Mouse (Mus musculus) macrophage (primary cell): ENCODE data around the gene Cops6. TPM values are rescaled to one million over a fixed set of nuclear protein-coding genes. Genes with fewer than 3 reads are reported as not detected.
A peak's percentile ranks its signal among the peaks of the same experiment; 100 is the strongest.

Experiments
- H3K27ac ChIP-seq: fragments of 350-480 bp; formaldehyde crosslinking; 2 replicates; pipeline ENCODE4 v1.9.0; 2021
- H3K36me3 ChIP-seq: fragments of 350-480 bp; formaldehyde crosslinking; 2 replicates; pipeline ENCODE4 v1.9.0; 2021; ENCODE audit errors: inconsistent target
- H3K4me3 ChIP-seq: fragments of 350-480 bp; formaldehyde crosslinking; 2 replicates; pipeline ENCODE4 v1.9.0; 2021; ENCODE audit errors: inconsistent target
- H3K79me2 ChIP-seq: fragments of 350-480 bp; formaldehyde crosslinking; 2 replicates; pipeline ENCODE4 v1.9.0; 2021; ENCODE audit errors: inconsistent target
- WGBS: methylation state at CpG from one replicate; pipeline ENCODE4 v1.1.7; 2026; ENCODE audit warnings: inconsistent platforms; ENCODE audit not compliant: missing documents; 5-methylcytosine and 5-hydroxymethylcytosine counted together
- polyA plus RNA-seq: library from polyadenylated mRNA; stranded (reverse); fragments of 250-400 nt; gene quantifications from 3 replicates; pipeline ENCODE4 v1.2.4, GENCODE M21; 2018; ENCODE audit warnings: inconsistent platforms
- total RNA-seq, 78 experiments: library from RNA; depleted of rRNA; stranded (reverse); fragments of 250-400 nt; gene quantifications; 1 replicate in 9 of 78; 2 replicates in 24 of 78; 3 replicates in 43 of 78; 4 replicates in 2 of 78; pipeline ENCODE4 v1.2.4; 2018; ENCODE audit warnings: inconsistent platforms in 56 of 78

Cops6 gene
- total RNA-seq (2018; cell fraction: chromatin; rRNA removed) = 10 to 100 TPM in 21 of 26 experiments, 1 to 10 TPM in 5; 4.0 to 47.1 (median 24.9) TPM
- total RNA-seq (2018; cell fraction: cytosol; rRNA removed) = 10 to 100 TPM; 48.3 to 72.5 (median 62.4) TPM
- total RNA-seq (2018; cell fraction: nucleus; rRNA removed) = 10 to 100 TPM in 22 of 26 experiments, 1 to 10 TPM in 4; 8.3 to 34.1 (median 19.9) TPM
- 66.2 to 101 TPM (median 71.0 TPM) in 3 replicates for polyA plus RNA-seq

DNA sequence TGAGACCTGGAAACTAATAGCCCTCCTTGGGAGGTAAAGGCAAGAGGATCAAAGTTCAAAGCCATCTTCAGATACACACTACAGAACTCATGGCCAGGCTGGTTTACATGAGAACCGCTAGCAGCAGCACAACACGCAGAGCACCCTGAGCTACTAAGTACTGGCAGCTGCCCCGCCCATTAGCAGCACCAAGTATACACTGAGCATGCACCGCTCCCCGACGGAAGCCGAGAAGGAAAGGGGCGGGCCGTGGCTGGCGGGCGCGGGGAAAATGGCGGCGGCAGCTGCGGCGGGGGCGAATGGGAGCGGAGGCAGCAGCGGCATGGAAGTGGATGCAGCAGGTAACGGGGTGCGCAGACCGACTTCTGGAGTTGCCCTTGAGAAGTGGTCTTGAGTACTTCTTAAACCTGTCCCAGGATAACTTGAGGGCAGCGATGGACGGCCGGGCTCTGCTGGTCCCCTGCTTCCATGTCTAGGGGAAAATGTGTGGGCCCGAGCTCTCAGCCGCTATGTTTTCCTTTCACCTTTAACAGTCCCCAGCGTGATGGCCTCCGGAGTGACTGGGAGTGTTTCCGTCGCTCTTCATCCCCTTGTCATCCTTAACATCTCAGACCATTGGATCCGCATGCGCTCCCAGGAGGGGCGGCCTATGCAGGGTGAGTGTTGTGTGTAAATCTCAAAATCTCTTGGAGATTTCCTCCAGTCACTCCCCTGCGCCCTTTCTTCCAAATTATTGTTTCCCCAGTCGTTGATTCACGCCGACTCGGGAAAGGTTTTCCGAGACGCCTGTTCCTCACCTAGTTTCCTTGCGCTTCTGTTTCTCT, at the start of gene Cops6:
Cops6 (plus strand) TSS at position 230 of the 824 bp plus-strand sequence.
- H3K36me3 ChIP-seq = peaks cover 26% of the 10 kb centered on the region; the same call in 1 of the 2 replicates
- peak within 1 kb of the TSS; percentile 58 for H3K27ac ChIP-seq
- H3K79me2 ChIP-seq = peaks cover 19% of the 10 kb centered on the region
- WGBS = 2% methylated on average over 42 of the region's 42 CpGs
- H3K4me3 ChIP-seq = peak within 1 kb of the TSS; percentile 99

DNA sequence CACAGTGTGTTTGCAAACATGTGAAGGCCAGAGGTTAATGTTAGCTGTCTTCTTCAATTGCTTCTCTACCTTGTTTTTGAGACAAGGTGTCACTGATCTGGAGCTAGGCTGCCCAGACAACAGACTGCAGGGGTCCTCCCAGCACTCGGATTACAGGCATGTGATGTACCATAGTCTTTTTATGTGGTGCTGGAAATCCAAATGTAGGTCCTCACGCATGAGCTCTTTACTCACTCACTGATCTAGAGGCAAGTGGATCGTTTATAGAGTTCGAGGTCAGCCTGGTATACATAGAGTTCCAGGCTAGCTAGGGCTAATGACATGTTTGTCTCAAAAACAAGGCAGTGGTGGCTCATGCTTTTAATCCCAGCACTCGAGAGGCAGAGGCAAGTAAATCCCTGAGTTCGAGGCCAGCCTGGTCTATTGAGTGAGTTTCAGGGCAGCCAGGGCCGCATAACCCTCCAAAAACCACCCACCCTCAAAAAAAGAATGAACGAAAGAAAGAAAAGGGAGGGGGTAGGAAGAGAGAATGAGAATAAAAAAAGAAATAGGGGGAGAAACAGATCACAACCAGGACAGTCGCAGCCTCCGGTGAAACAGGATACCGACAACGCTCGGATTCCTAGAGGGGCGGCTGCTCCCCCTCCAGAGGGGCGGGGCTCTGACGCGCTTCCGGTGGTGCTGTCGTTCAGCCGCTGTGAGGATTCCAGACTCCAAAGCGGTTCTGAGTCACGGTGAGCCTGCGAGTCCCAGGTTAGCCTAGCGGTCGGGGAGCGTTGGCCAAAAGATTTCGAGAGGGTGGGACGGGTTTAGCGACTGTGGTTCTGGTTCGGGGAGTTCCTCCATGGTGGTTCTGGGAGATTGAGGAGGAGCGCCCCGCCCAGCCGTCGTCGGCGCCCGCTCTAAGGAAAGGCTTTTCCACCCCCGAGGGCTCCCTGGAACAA, 44.3 kb upstream of the Cops6 start, which contains the start of gene Zscan21:
Zscan21 (plus strand) TSS at position 649 of the 944 bp plus-strand sequence.
- 8% methylated on average over 37 of the region's 38 CpGs for WGBS
- H3K27ac ChIP-seq = peak within 1 kb of the TSS; percentile 69

DNA sequence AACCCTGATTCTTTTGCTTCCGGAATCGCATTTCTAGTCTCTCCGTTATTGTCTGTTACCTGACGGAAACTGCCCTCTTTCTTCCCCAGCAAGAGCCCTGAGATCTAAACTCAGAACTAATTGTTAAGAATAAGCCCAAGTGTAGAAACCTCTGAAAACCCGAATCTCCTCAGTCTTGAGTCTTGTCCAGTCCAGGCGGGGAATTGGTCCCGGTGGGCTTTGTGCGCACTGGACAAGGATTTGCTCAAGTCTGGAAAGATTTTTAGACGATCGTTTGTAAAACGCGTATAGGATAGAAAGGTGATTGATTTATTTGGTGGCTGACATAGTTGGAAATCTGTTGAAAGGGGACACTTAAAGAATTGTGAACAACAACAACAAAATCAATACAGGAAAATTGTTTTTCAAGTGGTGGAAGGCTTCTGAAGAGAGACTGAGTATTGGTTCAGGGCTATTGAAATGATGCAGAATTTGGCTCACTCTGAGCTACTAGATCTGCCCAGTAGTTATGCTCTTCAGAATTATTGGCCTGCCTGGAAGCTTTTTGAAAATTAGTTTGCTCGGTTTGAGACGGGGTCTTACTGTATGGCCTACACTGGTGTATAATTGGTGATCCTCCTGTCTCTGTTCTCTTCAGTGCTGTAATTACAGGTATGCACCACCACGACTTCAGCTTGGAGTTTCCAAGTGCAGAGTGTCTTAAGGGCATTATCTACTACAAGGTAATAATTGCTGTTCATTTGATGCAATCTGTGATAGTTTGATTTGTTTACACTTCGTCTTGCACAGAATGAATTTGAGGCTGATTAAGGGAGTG, 43.5 kb upstream of the Cops6 start:
- 8% methylated on average over 16 of the region's 16 CpGs for WGBS
- peak overlapping the region; percentile 69 for H3K27ac ChIP-seq

More for the DNA sequence above, 44.3 kb upstream of the Cops6 start, which contains the start of gene Zscan21:
- Histone ChIP-seq H3K79me2 (peaks cover 20% of the 10 kb centered on the region; the same call in 1 of the 2 replicates), H3K36me3 (no peaks in the 10 kb centered on the region), H3K4me3 (peak within 1 kb of the TSS; percentile 84)

DNA sequence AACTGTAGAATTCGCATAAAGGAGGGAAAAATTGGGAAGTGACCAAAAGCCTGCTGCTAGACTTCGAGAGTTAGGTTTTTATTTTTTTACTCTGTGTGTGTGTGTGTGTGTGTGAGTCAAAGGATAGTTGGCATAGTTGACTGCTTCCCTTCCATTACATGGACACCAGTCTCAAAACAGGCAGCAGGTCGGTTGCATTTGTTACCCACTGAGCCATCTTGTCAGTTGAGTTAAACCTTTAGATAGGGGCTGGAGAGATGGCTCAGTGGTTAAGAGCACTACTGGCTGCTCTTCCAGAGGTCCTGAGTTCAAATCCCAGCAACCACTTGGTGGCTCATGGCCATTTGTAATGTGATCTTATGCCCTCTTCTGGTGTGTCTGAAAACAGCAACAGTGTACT, 42.8 kb upstream of the Cops6 start:
- Histone ChIP-seq H3K27ac (no peak overlapping the region), H3K79me2 (peaks cover 20% of the 10 kb centered on the region; the same call in 1 of the 2 replicates), H3K4me3 (peak overlapping the region; percentile 84), H3K36me3 (no peaks in the 10 kb centered on the region)
- 52% methylated on average over 3 of the region's 3 CpGs for WGBS

More for the DNA sequence above, 43.5 kb upstream of the Cops6 start:
- Histone ChIP-seq H3K4me3 (peak overlapping the region; percentile 84), H3K36me3 (no peaks in the 10 kb centered on the region), H3K79me2 (peaks cover 20% of the 10 kb centered on the region; the same call in 1 of the 2 replicates)

DNA sequence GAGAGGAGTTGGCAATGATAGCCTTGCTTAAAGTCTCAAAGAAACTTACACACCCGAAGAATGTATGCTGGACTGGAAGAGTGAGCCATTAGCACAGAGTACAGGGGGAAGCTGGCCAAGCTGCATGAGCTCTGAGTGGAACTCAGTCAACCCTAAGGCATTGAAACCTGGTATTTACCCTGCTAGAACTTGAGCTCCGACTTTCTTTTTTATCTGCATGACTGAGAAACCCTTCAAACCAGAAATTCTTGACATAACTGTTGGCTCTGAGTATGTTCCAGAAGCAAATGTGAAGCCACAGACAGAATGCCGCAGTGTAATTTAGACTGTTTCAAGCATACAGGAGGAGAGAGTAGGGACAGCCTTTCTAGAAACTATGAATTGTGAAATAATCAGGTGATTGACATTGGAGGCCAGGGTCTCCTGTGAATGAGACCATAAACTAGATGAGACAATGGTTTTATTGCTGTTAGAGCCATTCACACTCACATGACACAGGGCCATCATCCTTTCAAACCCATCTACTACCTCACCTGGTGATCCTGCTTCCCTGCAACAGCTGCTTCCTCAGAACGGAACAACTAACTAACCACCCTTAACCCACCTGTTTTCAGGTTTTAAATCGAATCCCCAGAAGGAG, 28.3 kb upstream of the Cops6 start:
- WGBS = 94% methylated on average over 5 of the region's 5 CpGs
- no peak overlapping the region for H3K27ac ChIP-seq
- H3K79me2 ChIP-seq = no peaks in the 10 kb centered on the region
- H3K36me3 ChIP-seq = peaks cover 54% of the 10 kb centered on the region
- no peak overlapping the region for H3K4me3 ChIP-seq

DNA sequence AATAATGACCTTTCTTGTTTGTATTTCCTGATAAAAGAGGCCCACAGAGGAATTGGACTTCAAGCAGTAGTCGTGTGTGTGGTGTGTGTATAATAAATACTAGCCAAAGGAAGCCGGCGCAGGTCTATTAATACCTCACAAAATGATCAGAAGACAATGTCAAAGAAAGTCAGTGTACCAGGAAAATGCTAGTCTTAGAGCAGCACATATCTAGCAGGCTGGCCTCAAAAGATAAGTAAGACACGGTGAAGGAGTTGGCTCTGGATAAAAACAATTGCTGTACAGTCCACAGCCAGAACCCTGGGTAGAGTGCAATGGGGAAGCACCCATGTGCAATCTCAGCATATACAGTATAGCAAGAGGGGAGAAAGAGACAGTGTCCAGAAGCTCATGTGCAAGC, 23.6 kb upstream of the Cops6 start:
- H3K79me2 ChIP-seq = no peaks in the 10 kb centered on the region
- peaks cover 22% of the 10 kb centered on the region for H3K36me3 ChIP-seq
- H3K4me3 ChIP-seq = no peak overlapping the region
- H3K27ac ChIP-seq = no peak overlapping the region
- 73% methylated on average over 4 of the region's 4 CpGs for WGBS

DNA sequence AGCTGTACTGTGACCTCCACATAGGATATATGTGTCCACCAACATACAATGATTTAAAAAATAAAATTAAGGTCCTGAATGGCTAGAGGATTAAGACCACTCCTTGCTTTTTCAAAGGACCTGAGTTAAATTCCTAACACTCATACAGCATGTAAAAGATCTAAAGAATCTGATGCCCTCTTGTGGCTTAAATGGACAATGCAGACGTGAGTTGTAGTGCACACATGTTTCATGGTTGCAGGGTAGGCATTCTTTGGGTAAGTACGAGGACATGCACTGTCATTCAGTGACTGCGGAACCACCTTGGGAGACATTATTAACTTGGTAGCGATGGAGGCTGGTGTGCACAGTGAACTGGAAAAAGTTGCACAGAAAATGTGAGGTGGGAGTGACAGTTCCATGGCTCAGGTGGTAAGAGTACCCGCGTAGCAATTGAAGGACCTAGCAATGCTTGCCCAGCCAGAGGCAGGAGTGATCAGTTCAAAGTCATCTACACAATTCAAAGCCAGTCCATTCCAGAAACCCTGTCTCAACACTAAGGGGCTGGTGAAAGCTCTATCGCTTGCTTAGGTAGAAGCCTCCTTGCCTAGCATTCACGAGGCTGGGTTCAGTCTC, 22.8 kb upstream of the Cops6 start:
- no peak overlapping the region for H3K27ac ChIP-seq
- no peak overlapping the region for H3K4me3 ChIP-seq
- H3K36me3 ChIP-seq = peaks cover 17% of the 10 kb centered on the region
- H3K79me2 ChIP-seq = no peaks in the 10 kb centered on the region
- 45% methylated on average over 8 of the region's 8 CpGs for WGBS

DNA sequence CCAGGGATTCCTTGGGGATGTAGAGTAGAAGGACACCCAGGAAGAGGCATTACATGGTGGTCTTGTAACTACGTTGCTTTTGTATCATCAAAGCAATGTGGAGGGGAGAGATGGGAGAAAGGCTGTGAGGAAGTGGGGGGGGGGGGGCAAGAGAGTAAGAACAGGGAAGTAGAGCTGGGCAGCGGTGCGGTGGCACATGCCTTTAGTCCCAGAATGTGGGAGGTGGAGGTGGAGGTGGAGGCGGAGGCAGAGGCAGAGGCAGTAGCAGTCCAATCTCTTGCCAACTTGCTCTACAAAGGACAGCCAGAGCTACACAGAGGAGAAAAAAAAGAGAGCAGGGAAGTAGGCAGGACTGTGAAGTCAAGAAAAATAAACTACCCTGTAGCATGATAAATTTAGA, 22.3 kb upstream of the Cops6 start:
- Histone ChIP-seq H3K4me3 (no peak overlapping the region), H3K27ac (no peak overlapping the region), H3K79me2 (no peaks in the 10 kb centered on the region), H3K36me3 (peaks cover 12% of the 10 kb centered on the region; the same call in 1 of the 2 replicates)
- 13% methylated on average over 2 of the region's 4 CpGs for WGBS

DNA sequence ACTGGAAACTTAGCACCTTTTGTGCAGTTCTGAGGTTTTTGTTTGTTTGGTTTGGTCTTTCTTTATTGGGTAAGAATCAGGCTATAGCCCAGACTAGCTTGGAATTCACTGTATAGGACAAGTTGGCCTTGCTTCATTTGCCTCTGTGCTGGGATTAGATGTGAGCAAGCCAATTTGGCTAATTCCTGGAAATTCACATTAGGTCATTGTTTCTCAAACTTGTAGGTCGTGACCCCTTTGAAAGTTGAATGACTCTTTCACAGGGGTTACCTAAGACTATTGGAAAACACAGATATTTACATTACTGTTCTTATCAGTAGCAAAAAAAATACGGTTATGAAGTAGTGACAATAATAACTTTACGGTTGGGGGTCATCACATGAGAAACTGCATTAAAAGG, 6.5 kb upstream of the Cops6 start:
- no peak overlapping the region for H3K4me3 ChIP-seq
- no peak overlapping the region for H3K27ac ChIP-seq
- peaks cover 16% of the 10 kb centered on the region; the same call in 1 of the 2 replicates for H3K36me3 ChIP-seq
- H3K79me2 ChIP-seq = no peaks in the 10 kb centered on the region
- 86% methylated on average over 3 of the region's 3 CpGs for WGBS

DNA sequence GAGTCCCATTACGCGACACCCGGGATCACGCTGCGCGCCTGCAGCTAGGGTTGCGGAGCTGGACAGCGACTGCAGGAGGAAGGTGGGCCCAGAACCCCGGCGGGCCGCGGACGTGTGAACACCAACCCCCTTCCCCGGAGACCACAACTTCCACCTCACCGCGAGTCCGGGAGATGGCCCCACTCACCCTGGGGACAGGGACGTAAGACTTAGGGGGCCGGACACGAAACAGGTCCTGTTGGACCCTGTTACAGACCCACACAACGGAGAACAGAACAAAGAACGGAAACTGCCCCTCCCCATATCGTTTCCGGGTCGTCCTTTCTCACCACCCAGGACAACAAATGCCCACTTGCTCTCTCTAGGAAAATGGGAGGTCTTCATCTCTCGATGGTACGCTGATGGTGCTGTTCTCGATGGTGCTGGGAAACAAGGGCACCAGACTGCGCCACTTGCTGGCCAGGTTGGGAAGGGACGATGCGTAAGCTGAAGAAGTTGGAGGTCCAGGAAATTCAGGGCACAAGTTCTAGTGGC, 5.4 kb upstream of the Cops6 start, which contains the start of gene Zfp113:
Zfp113 (minus strand) TSS at position 302 of the 534 bp plus-strand sequence.
- Histone ChIP-seq H3K79me2 (no peaks in the 10 kb centered on the region), H3K27ac (0 out of 2 replicates have a peak within 1 kb of the TSS, but pooled peaks have one; percentile 13), H3K4me3 (peak within 1 kb of the TSS; percentile 76), H3K36me3 (peaks cover 12% of the 10 kb centered on the region; the same call in 1 of the 2 replicates)
- WGBS = 2% methylated on average over 31 of the region's 31 CpGs

DNA sequence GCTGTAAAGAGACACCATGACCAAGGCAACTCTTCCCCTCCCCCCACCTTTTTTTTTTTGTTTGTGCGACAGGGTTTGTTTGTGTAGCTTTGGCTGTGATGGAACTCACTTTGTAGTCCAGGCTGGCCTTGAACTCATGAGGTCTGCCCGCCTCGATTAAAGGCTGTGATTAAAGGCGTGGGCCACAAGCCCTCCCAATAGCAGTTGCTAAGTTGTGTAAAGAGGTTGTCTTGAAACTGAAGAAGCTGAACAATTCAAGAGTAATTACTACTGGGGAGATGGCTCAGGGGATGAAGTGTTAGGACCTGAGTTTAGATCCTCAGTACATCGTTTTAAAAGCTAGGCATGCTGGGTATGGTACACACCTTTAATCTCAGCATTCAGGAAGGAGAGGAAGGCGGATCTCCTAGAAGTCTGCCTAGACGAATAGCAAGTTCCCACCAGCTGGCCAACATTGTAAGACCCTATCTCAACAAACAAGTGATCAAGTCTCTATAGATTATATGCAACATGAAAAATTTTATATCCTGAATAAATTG, 578 bp upstream of the Cops6 start:
- H3K27ac ChIP-seq = no peak overlapping the region
- peak overlapping the region; percentile 99; the same call in 1 of the 2 replicates for H3K4me3 ChIP-seq

DNA sequence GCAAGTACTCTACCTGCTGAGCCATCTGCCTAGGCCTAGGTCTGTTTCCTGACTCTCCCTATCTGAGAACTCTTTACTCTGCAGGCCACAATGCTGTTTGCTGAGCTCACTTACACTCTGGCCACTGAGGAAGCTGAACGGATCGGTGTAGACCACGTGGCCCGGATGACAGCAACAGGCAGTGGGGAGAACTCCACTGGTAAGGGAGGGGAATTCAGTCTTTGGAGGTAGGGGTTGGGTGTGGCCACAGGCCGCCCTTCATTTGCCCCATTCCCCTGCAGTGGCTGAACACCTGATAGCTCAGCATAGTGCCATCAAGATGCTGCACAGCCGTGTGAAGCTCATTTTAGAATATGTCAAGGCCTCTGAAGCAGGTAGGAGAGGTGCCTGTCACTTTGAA, 2.2 kb downstream of the Cops6 start:
- Histone ChIP-seq H3K27ac (no peak overlapping the region), H3K36me3 (peaks cover 43% of the 10 kb centered on the region; the same call in 1 of the 2 replicates), H3K4me3 (no peak overlapping the region), H3K79me2 (peaks cover 19% of the 10 kb centered on the region)
- 76% methylated on average over 6 of the region's 6 CpGs for WGBS

More for the DNA sequence above, 578 bp upstream of the Cops6 start:
- Histone ChIP-seq H3K79me2 (peaks cover 19% of the 10 kb centered on the region), H3K36me3 (peaks cover 19% of the 10 kb centered on the region; the same call in 1 of the 2 replicates)
- WGBS = 67% methylated on average over 6 of the region's 7 CpGs
